Mouse (Mus musculus) myocyte (in vitro differentiated cells): ENCODE measurements around the gene Tm4sf5.

Source experiments
- E2F4 ChIP-seq: IDR thresholded peaks from one replicate; pipeline ENCODE4 v1.6.1; 2011; ENCODE audit warnings: mild to moderate bottlenecking, control low read depth, moderate library complexity; ENCODE audit not compliant: insufficient read depth
- POLR2A ChIP-seq: IDR thresholded peaks from one replicate; pipeline ENCODE4 v1.6.1; 2011; ENCODE audit warnings: low read depth, mild to moderate bottlenecking, control low read depth, moderate library complexity; ENCODE audit not compliant: insufficient read length
- POLR2AphosphoS2 ChIP-seq: IDR thresholded peaks from one replicate; pipeline ENCODE4 v1.6.1; 2011; ENCODE audit warnings: low read depth, control low read depth; ENCODE audit not compliant: insufficient read length
- REST ChIP-seq: IDR thresholded peaks from one replicate; pipeline ENCODE4 v1.6.1; 2011; ENCODE audit warnings: mild to moderate bottlenecking, control low read depth, moderate library complexity; ENCODE audit not compliant: insufficient read depth, insufficient read length
- TCF12 ChIP-seq: IDR thresholded peaks from one replicate; pipeline ENCODE4 v1.6.1; 2011; ENCODE audit warnings: mild to moderate bottlenecking, control low read depth; ENCODE audit not compliant: poor library complexity, insufficient read depth, severe bottlenecking
- USF1 ChIP-seq: IDR thresholded peaks from one replicate; pipeline ENCODE4 v1.6.1; 2011; ENCODE audit warnings: low read depth, mild to moderate bottlenecking, control low read depth, moderate library complexity

DNA sequence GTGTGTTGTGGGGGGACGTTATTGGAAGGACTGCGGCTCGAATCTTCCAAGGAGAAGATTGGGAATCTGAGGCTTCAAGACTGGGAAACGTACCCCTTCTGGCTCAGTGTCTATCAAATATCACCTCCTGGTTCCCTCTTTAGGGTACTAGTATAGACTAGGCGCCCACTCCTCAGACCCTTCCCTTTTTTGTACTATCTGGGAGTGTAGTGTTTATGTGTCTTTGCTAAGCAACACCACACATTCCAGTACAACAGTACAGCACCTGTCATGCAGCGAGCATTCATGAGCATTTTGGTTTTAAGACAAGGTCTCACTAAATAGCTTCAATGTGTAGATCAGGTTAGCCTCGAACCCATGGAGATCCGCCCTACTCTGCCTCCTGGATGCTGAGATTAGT is 46.5 kb downstream of the Tm4sf5 start:
- TF ChIP-seq TCF12 (no peak), POLR2AphosphoS2 (no peak), REST (no peak), POLR2A (no peak), USF1 (no peak), E2F4 (no peak)
